Mouse (Mus musculus): ENCODE results near the gene Hils1. TPM values are rescaled to one million over a fixed set of nuclear protein-coding genes. Genes with fewer than 3 reads are reported as not detected.

Hils1 gene
- total RNA-seq, 2 experiments from 2014 or later = not detected

- no peak for DNase-seq (ENCODE audit: low spot score in 2 of 2)
These were observed 20.5 kb downstream of the Hils1 start for GRCm38 (mm10) chr11:94987851-94988250.

DNA sequence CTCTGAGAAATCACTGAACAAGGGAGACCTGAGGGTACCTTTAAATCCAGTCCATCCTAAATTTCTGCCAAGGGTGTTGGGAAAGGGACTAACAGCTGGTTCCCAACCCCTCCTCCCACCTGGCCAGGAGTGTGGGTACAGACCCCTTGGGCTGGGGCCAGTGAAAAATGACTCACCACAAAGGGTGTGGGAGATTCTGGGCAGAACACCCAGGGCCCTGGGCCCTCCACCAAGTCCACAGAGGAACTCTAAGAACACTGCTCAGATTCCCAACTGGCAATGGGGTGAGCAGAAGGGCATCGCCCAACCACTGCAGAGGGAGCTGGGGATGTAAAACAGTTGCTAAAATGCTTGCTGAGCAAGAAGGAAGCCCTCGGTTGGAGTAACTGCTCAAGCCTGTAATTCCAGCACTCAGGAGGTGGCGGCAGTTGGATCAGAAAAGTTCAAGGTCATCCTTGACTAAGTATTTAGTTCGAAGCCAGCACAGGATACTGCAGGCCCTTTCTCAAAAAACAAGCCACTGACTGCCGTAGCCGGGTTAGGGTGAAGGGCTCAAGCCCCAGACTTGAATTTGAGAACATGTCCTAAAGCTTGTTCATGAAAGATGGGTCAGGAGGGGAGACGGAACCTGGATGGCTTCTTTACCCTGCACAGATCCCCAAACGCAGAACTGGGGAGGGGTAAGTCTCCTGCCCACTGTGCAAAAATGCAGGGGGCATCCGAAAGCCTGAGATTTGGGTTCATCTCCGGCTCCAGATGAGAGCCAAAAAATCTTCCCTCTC is 21.6 kb downstream of the Hils1 start:
- no peak for DNase-seq (ENCODE audit: low spot score in 2 of 2)

GRCm38 (mm10) chr11:94989562-94990017 is 22.2 kb downstream of the Hils1 start:
- peak in 1 of 2 experiments; percentile 53 for DNase-seq (ENCODE audit: low spot score in 2 of 2)

- DNase-seq (ENCODE audit: low spot score in 2 of 2) = no peak
These were observed 22.8 kb downstream of the Hils1 start for GRCm38 (mm10) chr11:94990102-94990748.

DNA sequence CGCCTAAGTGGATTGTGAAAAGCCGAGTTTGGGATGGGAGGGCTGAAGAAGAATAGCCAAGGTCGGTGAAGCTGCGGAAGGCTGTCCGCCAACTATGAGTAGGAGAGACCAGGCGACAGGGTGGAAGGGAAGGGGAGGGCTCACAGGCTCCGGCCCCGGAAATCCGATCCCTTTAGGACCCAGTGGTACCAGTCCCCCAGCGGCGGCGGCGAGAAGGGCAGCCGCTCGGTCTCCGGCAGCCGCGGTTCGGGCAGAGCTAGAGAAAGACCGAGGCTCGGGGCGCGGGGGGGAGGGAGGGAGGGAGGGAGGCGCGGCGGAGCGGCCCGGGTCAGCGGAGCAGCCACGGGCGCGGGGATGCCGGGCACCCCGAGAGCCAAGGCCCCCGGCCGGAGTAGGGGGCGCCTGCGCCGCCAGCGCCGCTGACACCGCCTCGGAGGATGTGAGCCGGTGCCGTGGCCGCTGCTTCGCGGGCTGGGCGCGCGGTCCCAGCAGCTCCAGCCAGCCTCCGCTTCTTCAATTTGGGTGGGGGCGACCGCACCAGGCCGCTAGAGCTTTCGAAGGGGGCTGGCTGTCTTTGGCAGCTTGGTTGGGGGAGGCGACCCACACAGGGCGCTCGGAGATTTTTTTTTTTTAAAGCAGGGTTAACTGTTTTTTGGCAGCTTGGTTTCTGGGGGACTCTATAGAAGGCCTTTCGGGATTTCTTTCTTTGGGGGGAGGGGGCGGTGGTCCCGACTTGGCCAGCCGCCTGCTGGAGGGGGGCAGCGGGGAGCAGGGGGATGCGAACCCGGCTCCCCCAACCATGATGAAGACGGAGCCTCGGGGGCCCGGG is 23.6 kb downstream of the Hils1 start, which contains the start of gene Ppp1r9b:
Gene Ppp1r9b, plus strand, starts transcription at position 287 of the 829 bp plus-strand sequence.
- DNase-seq (ENCODE audit: low spot score in 2 of 2) = peak; percentile 81 to 89

DNA sequence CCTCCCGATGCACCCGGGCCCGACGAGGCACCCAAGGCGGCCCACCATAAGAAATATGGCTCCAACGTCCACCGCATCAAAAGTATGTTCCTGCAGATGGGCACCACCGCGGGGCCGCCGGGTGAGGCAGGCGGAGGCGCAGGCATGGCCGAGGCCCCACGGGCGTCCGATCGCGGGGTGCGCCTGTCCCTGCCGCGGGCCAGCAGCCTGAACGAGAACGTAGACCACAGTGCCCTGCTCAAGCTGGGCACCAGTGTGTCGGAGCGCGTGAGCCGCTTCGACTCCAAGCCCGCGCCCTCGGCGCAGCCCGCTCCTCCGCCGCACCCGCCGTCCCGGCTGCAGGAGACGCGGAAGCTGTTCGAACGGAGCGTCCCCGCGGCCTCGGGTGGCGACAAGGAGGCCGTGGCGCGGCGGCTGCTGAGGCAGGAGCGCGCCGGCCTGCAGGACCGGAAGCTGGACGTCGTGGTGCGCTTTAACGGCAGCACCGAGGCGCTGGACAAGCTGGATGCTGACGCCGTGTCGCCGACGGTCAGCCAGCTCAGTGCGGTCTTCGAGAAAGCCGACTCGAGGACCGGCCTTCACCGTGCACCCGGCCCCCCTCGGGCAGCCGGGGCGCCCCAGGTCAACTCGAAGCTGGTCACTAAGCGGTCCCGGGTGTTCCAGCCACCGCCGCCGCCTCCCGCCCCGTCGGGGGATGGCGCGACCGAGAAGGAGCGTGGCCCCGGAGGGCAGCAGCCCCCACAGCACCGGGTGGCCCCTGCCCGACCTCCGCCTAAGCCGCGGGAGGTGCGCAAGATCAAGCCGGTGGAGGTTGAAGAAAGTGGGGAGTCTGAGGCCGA is 24.5 kb downstream of the Hils1 start:
- DNase-seq (ENCODE audit: low spot score in 2 of 2) = no peak

DNA sequence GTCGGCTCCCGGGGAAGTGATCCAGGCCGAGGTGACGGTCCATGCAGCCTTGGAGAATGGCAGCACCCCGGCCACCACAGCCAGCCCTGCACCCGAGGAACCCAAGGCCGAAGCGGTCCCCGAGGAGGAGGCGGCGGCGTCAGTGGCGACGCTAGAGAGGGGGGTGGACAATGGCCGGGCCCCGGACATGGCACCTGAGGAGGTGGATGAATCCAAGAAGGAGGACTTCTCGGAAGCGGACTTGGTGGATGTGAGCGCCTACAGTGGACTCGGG is 25.0 kb downstream of the Hils1 start:
- DNase-seq (ENCODE audit: low spot score in 2 of 2) = no peak

GRCm38 (mm10) chr11:94992754-94993606 is 25.6 kb downstream of the Hils1 start:
- no peak for DNase-seq (ENCODE audit: low spot score in 2 of 2)

DNA sequence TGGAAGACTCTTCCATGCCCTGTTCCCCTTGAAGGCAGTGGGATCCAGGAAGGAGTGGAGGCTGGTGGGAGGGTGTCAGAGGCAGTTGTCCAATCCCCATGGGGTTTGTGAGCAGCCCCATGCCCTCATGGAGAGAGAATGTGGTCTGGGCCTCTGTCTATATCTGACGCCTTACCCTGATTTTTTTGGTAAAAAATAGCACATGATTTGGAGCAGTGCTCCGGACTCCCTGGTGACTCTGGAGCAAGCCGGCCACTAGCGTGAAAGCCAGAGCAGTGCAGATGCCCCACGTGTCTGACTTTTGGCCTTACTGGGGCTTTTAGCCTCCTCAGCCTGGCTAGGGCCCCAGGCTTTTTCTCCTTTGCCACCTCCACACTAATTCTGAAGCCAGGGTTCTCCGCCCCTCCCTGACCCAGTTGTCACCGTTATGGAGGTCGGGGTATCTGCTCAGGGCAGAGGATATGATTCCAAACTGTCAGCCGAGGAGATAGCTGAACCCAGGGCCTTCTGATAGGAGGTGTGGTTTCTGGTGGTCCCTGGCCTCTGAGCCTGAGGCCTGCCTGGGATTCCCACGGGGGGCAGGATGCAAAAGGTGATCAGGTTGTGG is 26.9 kb downstream of the Hils1 start:
- no peak for DNase-seq (ENCODE audit: low spot score in 2 of 2)

DNA sequence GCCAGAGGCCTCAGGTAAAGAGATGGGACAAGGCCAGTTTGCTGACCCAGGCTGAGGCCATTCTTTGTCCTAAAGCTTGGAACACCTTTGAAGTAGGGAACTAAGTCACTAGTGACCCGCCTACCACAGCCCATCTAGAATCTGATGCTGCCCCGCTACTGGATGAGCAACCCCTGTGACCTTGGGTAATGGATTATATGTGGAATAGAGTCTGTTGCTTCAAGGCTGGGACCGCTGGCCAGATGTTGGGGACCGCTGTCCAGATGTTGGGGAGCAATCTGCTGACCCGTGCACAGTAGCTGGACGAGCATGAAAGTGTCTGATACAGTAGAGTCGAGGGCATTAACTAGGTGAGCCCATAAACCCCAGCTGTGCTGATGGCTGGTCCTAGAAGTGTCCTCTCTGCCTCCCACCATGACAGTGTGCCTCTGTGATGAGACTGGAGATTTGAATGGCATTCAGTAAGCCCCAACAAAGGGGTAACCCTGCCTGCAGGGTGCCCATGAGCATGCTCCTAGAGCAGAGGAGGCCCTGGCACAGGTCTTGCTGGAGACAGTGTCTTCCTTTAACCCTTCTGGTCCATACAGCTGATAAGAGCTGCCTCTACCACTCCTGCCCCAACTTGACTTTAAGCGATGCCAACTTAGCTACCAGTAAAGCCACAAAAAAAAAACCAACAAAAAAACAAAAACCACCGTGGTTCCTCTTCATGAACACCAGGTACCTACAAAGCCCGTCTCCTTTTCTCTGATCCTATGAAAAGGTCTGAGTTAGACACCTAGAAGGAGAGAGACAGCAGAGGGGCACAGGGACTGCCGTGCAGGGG is 27.8 kb downstream of the Hils1 start:
- no peak for DNase-seq (ENCODE audit: low spot score in 2 of 2)

DNA sequence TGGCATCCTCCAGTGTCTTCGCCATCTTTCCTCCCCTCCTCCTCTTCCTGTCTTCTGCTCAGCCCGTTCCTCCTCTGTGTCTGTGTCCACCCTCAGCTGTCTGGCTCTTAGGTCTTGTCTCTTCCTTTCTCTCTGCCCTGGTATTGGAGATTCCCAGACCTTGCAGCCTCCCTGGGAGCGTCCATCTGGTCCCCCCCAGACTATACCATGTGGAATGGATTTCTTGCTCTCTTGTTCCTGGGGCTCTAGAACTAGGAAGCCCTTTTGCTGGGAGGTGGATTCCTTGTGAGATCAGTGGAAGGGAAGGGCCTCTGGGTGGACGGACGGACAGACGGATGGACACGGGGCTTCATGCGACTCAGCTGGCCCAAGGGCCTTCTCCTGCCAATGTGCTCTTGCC is 28.7 kb downstream of the Hils1 start:
- DNase-seq (ENCODE audit: low spot score in 2 of 2) = no peak

GRCm38 (mm10) chr11:94996984-94997383 is 29.6 kb downstream of the Hils1 start:
- no peak for DNase-seq (ENCODE audit: low spot score in 2 of 2)

DNA sequence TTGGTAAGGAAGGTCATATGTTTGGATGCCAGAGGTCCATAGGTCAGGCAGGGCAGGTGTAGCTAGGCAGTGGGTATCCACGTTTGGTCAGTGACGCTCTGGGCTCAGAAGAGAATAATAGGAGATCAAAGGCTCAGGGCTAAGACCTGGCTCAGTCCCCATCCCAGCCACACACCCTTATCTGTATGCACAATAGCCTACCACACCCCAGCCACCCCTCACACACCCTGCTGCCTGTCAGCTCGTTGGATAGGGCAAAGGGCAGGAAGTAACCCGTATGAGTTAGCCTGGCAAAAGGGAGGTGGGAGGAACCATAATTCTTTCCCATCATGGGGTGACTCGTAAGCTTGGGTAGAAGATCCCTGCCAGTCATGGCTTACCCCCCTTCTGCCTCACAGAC is 30.2 kb downstream of the Hils1 start:
- DNase-seq (ENCODE audit: low spot score in 2 of 2) = no peak

- no peak for DNase-seq (ENCODE audit: low spot score in 2 of 2)
These were observed 30.7 kb downstream of the Hils1 start for GRCm38 (mm10) chr11:94998041-94998531.

DNA sequence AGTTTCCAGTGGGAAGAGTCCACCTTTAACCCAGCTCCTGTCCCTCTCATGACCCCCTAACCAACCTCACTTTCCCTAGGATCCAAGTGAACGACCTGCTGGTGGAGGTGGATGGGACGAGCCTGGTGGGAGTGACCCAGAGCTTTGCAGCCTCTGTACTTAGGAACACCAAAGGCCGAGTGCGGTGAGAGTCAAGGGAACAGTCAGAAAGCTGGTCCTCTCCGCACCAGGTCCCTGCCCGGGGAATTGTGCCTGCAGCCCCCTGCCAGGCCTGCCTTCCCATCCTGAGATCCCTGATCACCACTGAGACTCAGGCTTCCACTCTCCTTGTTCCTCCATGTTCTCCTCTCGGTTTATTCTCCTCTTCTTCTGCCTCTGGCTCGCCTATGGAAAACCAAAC is 32.7 kb downstream of the Hils1 start:
- no peak for DNase-seq (ENCODE audit: low spot score in 2 of 2)

- no peak for DNase-seq (ENCODE audit: low spot score in 2 of 2)
These were observed 33.2 kb downstream of the Hils1 start for GRCm38 (mm10) chr11:95000548-95000947.

GRCm38 (mm10) chr11:95001058-95001457 is 33.7 kb downstream of the Hils1 start:
- peak in 1 of 2 experiments; percentile 50 for DNase-seq (ENCODE audit: low spot score in 2 of 2)

GRCm38 (mm10) chr11:95001584-95002347 is 34.4 kb downstream of the Hils1 start:
- no peak for DNase-seq (ENCODE audit: low spot score in 2 of 2)
